Mouse (Mus musculus): ENCODE measurements at regions not wholly inside any gene's neighbourhood (a gene's known extent, or its start where the extent isn't known, plus 50 kb on each side); places are given as distances from the start of the nearest gene placed in this dataset.
A peak's percentile ranks its signal among the peaks of the same experiment; 100 is the strongest.

DNA sequence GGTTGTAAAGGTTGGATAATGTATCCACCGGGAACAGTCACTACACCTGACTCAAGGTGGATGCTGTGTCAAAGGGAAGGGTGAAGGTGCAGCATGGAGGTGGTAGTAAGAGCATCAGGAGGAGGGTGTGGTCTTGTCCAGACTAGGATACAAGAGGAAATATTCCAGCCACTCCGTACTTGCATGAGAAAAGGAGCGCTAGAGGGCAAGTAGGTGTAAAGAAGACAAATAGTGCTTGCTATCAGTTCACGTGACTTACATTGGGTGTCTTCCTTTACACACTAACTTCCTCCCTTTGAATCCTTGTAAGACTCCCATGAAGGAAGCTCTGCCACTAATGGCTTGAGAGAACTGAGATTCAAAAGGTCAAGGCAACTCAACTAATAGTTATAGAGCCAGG lies 161.8 kb upstream of the Il12b start:
- DNase-seq, result no peak

DNA sequence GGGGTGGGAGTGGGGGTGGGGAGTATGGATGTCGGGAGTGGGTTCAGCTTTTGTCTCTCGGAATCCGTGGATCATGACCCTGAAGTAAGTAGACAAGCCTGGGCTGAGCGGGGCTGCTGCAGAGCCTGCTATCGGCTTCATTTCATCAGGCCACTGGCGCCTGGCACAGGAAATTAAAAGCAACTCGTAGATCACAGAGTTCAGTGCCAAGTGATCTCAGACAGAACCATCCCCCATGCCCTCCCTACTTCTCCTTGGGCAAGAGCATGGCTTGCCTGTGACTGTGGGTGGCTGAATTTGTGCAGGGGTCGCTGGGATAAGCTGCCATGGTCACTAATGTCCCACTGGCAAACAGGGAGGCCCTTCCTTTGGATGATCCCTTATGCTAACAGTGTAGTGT lies 161.3 kb upstream of the Il12b start:
- no peak for DNase-seq

DNA sequence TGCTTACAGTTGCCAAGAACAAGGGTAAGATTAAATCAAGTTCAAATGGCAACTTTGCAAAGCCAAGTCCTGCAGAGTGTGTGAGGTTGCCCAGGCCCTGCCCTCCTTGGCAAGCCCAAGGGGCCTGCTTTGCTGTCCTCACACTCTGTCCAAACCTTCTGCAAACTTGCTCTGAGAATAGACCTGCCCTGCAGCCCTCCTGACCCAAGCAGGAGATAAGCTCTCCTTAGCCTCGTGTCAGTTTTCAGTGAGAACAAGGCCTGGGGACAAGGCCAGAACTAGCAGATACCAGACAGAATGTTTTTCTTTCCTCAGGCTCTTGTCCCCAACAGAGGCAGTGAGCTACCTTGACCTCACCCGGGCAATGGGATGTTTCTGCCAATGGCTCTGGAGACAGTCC lies 156.7 kb upstream of the Il12b start:
- DNase-seq, result no peak

DNA sequence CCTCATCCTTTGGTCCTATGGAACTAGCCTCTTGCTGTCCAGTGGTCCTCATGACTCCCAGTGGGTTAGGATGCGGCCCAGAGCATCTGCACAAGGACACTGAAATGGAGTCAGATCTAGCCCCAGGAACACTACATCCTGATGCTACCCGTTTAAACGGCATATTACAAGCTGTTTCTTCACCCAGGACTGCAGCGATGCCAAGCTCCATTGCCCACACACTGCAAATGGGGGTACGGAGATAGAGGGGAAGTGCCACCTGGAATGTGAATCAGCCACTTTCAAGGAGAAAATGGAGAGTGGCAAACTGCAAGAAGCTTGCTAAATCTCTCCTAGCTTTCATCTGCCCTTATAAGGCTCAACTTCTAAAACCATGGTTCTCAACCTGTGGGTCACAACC lies 148.0 kb upstream of the Il12b start:
- DNase-seq, result no peak

DNA sequence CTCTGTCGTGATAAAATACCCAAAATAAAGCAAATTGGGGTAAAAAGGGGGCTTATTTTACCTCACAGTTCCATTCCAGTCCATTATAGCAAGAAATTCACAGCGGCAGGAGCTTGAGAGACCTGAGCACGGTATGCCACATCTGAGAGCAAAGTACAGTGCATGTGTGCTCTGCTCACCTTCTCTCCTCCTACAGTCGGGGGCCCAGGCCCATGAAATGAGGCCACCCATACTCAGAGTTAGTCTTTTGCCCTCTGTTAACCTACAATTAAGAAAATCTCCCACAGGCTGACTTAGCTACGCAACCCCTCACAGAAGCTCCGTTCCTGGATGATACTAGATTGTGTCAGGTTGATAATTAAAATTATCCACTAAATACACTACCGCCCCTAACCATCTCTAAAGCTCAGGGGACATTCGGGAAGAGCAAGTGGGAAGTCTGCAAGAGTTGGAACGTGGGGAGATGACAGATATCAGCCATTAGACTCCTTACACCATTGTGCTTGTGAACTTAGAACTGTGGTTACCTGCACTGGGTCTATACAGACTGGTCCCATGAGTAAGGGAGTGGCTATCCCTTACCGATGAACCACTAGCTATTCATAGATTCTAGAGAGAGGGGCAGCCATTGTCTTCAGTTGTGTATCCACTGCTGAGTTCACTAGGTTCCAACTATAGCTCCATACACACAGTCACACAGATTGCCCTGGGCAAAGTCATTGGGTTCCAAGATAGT lies 139.3 kb upstream of the Il12b start:
- DNase-seq, result no peak

DNA sequence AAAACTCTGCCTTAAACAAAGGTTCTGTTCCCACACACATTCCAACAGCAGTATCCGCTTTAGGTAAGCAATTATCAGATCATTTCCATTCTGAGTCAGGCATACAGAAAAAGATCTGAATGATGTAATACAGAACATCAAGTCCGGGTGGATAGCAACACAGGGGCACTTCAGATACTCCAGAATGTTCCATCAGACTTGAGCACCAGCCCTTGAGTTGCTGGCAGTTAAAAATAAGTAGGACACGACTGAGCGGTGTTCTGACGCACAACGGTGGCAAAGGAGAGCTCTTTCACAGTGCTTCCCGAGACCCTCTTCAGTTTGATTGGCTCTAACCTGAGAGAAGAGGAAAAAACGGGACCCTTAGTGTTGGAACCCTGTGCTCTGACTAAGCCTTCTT lies 138.2 kb upstream of the Il12b start:
- DNase-seq, result no peak

DNA sequence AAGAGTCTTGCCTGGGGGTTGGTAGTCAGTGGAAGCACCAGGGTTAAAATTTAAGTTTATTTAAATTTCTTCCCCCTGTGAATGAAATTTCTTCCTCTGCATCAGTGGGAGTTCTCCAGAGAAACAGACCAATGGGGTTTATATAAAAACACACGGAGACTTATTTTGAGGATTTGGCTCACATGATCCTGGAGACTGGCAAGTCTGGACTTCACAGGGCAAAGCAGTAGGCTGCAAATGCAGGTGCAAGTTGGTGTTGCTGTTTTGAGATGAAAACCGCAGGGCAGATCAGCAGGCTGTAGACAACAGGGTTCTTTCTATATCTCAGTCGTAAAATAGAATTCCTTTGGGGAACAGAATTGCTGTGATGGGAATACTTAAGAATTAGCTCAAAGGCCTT lies 137.3 kb upstream of the Il12b start:
- no peak for DNase-seq

DNA sequence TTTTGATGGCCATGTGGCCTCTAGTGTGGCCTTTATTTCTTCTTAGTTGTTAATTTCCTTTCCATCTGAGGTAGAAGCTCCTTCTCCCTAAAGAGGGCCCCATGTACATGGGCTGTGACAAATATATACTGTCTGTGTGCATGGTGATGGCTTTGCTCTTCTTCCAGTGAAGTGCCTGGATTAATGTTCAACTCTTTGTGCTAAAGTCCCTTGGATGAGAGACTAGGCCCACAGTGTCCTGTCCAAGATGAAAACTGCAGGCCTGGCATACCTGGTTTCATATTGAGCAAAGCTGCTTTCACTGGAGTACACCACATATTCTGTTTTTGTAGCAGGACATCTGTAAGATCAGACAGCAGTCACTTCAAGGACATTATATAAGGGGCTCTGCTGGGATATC lies 127.6 kb upstream of the Il12b start:
- no peak for DNase-seq

DNA sequence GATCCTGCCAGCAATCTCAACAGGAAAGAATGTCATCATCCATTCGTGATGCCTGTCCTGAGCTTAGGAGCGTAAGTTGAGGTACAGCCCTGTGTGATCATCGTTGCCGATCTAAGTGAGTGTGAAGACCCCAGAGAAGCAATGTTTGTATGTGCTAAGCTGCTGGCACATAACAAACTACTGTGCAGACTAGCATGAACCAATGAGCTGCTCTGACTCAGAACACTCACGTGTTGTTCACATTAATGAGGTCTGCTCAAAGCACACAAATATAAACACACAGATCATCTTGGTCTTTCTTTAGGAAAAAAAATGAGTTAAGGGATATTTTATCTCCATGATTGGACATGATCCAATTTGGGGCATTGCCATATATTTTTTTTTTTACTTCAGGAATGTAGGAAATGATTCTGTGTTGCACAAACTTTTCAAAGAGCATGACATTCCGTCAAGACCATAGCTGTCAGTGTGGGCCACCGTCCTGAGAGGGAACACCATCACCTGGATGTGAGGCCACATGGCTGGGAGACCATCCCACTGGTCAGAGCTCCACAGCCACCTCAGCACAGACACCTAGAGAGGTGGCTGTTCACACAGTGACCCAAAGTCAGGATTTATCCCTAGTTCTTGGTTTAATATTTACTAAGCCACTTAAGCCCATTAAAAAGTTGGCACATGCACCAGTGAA lies 121.2 kb upstream of the Il12b start:
- DNase-seq, result no peak

DNA sequence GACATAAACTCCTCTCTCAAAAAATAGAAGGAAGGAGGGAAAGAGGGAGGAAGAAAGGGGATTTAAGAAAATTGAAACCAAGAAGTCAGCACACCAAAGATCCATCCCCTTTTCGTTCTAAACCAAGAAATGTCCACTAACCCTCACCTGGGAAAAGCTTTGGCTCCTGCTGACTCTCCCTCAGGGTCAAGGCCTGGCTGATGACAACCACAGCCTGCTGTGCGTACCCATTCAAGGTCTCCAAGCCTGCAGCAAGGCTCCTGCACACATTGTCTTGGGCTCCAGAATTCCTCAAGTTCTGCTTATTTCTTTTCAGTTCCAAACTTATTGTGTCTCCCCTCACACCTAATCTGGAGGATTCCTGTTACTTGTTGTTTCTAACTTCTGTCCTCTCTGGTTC lies 113.9 kb upstream of the Il12b start:
- no peak for DNase-seq

DNA sequence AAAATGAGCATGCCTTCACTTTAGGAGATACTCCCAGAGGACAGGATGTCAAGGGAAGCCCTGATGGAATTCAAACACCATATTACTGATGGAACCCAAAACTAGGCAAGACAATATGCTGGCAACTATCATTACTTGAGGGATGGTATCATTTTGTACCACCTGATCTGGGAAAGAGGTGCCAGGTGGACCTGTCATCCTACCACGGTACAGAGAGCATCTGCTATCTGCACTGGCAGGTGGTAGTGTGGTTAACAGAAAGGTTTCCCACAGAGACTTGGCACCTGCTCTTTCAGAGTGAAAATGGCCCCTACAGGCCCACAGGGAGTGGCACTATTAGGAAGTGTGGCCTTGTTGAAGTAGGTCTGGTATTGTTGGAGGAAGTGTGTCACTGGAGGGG lies 111.0 kb upstream of the Il12b start:
- DNase-seq, result peak; percentile 1

DNA sequence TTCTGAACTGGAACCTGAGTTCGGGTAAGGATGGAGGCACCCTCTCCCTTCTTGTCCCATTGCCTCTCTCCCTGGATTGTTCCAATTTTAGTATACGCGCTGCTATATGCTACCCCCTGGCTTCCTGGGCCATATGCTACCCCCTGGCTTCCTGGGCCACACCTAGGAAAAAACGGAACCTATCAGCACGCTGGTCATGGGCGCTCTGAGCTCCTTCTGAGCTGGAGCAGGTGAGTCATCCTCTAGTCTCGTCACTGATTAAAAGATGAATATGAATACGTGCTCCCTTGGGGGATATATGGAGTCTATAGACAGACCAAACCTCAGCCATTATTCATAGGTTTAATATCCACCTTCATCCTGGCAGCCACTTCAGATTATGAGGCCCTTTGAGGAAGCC lies 96.1 kb upstream of the Il12b start:
- no peak for DNase-seq

DNA sequence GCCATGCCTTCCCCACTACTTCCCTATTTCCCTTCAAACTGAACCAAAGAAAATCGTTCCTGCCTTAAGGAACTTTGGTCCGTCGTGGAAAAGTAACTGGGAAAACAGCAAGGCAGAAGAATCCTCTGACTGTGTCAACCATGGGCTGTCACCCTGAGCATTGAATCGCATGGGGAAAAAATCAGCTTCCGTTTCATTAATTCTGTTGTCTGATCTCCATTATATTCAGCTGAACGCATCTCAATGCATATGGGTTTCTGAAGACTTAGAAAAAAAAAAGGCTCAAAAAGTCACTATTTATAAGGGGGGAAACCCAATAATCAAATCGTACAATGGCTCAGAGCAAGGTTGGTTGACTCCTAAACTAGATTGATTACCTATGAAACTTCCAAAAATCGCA lies 83.8 kb upstream of the Il12b start:
- DNase-seq, result no peak

DNA sequence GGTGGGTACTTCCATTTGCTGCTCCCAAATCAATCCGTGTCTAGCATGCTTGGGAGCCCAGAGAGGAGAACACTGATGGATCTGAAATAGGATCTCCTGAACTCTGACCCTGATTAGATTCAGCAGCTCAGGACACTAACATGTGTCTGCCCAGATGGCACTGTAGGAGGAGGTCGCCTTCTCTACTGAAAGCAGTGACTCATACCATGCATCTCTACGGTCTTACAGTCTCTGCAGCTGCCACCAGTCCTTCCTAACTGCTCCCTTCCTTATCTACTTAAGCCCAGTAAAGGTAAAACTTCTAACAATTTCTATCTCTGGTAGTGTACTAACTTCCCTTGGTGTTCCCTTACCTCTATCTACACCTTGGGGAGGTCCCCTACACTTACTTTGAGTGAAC lies 80.7 kb upstream of the Il12b start:
- no peak for DNase-seq

DNA sequence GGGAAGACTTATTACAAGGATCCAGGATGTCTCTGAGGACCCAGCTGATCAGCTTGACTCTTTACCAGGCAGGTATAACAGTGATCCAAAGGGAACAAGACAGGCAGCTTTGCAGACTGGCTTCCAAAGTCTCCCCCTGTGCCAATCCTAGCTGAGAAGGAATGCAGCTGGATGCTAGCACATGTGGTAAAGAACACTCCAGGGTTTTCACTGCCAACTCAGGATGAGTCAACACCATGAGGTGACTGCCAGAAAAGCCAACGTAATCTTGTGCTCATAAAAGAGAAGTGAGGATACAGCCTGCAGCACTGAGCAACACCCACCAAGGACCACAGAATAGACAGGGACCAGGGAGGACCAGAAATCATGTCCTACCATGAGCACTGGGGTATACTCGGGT lies 76.5 kb upstream of the Il12b start:
- DNase-seq, result no peak

DNA sequence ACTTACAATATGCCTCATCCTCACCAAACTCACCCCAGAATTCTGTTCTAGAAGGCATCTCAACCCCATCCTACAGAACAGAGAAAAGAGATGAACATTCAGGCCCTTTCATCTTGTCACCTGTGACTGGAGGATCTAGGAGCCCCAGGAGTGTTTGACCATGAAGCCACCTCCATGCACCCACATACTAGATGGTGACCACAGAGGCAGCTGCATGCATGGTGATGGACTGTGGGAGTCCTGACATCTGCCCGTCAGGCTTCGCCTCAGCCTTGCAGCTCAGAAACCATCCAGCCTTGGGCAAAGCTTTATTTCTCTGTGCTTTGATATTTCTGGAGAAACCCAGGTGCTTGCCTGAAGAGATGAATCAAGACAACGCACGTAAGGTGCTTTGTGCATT lies 74.8 kb upstream of the Il12b start:
- DNase-seq, result no peak

DNA sequence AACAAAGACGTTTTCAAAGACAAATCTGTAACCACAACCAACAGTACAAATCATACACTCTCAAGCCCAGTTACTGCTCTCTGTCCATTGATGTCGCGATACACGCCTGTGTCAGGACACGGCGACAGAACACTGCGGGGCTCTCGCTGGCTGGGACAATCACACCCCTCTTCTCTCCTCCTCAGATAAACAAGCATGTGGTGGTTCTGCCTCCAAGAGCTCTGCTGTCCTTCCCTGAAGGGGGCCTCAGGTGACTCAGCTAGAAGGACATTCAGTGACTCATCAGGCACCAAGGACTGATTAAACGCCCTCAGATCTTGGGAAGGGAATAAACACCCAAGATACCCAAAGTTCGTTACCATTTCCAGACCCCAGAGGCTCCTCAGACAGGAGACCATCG lies 74.3 kb upstream of the Il12b start:
- DNase-seq, result no peak

DNA sequence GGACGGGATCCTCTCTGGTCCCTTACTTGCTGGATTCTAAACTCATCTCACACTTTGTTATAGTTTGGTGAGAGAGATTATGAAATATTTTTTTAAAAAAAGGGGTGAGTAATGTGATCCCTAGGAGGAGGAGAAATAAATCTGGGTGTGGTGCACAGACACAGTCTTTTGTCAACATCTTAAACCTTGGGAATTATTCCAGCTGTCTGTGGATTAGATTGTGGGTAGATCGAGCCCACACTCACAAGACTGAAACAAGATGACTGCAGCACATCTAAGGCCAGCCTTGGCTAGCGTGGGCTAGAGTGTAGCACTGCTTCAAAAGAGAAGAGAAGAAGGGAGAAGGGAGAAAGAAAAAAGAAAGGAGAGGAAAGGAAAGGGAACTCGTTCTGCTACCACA lies 70.4 kb upstream of the Il12b start:
- DNase-seq, result no peak

DNA sequence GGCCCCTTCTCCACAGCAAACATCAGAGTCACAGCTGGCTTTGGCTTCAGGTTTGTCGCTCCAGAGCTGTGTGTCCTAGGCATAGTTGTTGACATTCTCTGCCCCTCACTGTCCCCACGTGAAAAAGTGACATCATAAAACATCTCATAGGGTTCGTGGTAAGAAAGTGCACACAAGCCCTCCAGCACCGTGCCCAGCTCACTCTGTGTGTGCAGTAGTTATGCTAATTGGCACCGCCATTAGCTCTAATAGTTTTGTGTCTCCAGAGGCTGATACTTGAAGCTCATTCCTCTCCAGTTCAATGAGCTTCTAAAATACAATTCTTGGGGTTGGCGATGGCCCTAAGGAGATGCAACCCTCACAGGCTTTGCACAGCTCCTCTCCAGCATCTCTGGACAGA lies 69.4 kb upstream of the Il12b start:
- no peak for DNase-seq

DNA sequence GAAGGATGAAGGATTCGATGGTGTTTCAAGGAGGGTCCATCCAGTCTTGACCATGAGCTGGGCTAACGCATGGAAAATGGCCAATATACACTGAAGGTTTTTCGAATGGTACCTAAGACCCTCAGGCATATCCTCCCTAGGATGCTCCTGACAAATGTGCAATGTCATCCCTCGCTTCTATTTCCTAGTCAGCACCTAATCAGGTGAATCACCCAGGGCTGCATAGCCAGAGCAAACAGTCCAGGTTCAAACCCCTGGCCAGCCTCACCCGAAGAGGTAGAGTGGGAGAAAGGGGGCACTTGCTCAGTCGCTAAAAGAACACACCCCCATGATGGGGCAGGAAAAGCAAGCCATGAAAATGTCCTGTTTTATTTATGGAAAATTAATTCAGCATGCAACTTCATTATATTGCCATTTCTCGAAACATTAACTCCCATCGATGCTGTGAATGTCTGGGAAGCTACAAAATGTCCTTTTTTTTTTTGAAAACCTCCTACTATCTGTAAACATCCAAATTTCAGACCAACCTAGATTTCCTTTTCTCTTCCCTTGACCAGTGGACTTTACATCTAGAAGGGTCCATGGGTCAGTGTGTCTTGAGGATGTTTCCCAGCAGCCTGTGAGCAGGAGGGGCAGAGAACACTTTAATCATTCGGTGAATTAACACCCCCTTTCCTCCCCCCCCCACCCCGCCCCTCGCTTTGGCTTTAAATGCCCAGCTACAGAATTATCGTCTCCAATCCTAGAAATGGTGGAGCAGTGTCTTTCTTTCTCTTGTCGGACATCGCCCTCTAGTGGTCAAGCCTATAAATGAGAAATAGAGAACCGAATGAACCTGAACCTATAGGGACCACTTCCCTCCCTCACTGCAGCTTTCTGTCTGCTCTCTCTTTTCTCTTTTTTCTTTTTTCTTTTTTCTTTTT lies 68.8 kb upstream of the Il12b start:
- peak; percentile 54 for DNase-seq

DNA sequence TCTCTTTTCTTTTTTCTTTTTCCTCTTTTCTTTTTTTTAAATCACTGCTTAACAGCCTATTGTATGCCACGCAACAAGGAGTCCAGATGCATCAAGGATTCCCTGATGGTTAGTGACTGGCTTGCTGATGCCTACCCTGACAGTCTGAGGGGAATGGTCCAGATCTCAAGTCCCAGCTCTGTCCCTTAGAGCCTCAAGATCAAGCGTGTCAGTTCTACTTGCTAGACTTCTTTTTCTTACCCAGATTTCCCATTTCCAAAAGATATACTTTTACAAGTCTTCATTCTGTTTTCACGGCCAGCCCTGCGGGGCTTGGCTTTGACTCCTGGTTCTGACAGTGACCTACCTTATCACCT lies 68.1 kb upstream of the Il12b start:
- DNase-seq, result no peak

DNA sequence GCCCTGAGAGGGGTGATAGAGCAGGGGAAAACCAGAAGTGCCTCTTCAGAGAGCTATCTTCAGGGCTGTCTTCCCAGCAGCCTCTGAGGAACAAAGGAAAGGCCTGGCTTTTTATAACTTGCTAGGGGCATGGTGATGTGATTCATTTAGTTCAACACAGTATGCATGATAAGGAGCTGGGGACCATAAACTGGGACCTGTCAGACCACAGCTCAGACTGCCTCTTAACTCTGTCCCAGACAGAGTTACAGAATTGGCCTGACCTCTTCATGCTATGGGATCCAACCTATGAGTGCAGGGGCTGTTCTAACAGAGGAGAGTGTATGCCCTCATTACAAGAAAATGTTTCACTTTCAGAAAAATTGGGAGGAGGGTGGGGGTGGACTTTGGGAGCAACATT lies 59.3 kb upstream of the Il12b start:
- no peak for DNase-seq

DNA sequence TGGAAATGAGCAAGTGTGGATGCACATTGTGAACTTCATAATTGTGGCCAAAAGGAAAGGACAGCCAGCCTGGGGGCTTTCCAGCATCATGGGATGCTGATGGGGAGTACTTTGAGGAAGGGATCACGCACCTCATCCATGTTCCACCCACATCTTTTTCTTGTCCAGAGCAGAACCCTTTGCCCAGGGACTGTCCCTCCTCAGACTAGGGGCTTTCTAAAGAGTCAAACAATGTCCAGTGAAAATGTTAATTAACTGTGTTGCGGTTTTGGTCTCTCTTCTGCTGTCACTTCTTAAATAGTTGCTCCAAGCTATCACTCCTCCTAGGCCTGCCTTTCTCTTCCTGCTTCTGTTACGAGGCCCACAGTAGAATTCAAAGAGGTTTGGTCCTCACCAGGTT lies 51.6 kb upstream of the Il12b start:
- no peak for DNase-seq

DNA sequence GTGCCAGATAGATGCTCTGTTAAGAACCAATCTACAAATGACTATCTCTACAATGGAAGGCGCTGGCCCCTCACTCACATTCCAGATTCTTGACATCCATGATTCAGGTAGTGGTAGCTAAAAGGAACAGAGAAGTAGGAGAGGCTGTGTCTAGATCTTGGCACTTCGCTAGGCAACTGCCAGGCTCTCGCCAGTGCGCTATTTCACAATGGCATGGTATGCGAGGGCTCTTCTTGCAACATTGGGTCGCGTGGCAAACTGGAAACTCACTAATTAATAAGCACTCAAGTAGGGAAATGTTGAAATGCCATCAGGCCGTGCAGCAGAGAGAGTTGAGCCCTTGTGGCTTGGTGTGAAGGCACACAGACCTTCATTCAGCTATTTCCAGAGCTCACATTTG lies 50.3 kb upstream of the Il12b start:
- no peak for DNase-seq
